Mouse (Mus musculus): ENCODE data around the gene Znrf3.

DNA sequence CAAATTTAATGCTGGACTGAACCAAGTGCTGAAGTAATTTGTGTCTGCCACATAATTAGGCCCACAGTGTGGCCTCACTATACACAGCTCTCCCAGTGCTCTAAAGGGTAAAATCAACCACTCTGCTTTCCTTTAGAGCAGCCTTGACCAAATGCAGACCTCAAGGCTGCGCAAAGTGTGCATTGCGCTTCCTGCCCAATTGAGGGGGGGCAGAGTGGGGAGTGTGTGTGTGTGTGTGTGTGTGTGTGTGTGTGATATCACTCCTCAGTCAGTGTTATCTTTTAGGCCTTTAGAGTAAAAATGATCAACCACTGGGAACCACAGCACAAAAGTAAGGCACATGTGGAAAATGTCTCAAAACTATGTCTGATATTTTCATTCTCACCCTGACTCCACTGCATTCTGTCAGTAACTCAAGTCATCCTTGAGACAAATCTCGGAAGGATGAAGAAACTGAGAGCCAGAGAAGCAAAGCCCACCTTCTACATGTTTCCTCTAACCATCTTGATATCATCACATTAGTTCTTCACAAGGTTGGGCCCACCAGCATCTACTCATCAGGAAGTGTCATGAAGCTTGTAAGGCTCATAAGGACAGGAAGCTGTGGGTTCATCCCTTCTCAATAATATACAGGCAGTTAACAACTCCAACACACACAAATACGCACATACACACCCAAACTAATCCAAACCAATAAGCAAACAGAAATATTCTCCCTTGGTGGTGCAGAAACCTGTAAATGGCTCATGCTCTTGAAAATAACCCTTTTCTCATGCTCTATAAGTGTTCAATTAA is 15.1 kb downstream of the Znrf3 start:
- no peak for TF ChIP-seq POLR2A (IDR thresholded peaks at IDR 0.05; ENCODE audit: borderline replicate concordance, extremely low read depth, low read depth, low read length)
- TF ChIP-seq CTCF (IDR thresholded peaks at IDR 0.05; ENCODE audit: insufficient read depth, low read length): no peak
